Mouse (Mus musculus): ENCODE results near the gene 4931406P16Rik.
"Not testable (repeated sequence)": the region's sequence is repeated elsewhere in the genome, so short reads cannot be mapped to it uniquely, and the experiment has no call there.

The 4931406P16Rik gene

DNA sequence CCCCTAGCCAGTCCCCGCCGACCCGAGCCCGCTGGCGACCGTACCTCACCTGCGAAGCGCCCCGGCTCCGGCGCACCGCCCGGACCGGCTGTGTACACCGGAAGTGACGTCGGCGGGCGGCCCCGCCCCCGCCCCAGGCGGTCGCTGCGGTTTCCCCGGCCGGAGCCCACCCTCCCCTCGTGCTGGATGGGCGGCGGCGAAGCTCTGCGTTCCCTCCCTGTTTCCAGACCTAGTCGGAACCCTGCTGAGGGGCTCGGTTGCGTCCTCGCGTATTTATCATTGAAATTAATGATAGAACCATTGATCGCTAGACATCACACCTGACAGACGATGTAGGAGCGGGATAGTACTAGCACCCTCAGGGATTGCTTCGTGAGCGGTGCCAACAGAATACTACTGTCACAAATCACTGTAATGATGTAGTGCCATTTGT is at the start of gene 4931406P16Rik:
4931406P16Rik (minus strand) TSS at position 109 of the 433 bp plus-strand sequence.
- DNase-seq: peak; percentile 86

DNA sequence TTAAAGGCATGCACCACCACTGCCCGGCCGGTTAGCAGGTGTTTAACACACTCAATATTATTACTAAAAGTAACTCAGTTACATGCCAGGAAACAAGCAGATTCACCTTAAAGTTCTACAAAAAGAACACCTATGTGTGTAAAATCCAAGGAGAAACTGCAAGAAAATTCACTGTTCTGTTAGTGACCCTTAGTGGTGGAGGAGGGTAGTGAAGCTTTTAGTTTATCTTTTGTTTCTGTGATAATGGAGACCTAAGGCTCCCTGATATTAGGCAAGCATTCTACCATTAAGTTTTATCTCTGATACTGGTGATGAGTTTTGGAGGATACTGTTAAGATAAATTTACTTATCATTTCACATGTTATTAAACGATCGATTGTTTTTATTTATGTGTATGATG is 42.3 kb upstream of the 4931406P16Rik start:
- no peak for DNase-seq

GRCm38 (mm10) chr7:34351997-34352396 is 38.6 kb upstream of the 4931406P16Rik start:
- no peak for DNase-seq

GRCm38 (mm10) chr7:34350166-34350565 is 36.8 kb upstream of the 4931406P16Rik start:
- no peak for DNase-seq

- DNase-seq: peak; percentile 35
Observed at GRCm38 (mm10) chr7:34348011-34348410, 34.7 kb upstream of the 4931406P16Rik start.

- no peak for DNase-seq
Observed at GRCm38 (mm10) chr7:34347041-34347440, 33.7 kb upstream of the 4931406P16Rik start.

DNA sequence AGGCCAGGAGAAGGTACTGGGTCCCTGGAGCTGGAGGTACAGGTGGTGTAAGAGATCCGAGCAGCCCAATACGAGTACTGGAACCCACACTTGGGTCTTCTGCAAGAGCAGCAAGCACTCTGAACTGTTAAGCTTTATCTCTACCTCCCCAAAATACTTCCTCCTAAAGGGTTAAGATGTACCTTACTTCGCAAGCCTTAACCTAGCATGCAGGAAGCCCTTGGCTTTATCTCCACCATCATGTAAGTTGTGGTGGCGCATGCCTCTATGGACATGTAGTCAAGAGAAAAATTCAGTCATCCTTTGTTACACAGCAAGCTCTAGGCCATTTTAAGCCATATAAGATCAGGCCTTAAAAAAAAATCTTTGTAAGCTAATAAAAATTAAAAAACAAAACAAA is 33.2 kb upstream of the 4931406P16Rik start:
- DNase-seq: no peak

DNA sequence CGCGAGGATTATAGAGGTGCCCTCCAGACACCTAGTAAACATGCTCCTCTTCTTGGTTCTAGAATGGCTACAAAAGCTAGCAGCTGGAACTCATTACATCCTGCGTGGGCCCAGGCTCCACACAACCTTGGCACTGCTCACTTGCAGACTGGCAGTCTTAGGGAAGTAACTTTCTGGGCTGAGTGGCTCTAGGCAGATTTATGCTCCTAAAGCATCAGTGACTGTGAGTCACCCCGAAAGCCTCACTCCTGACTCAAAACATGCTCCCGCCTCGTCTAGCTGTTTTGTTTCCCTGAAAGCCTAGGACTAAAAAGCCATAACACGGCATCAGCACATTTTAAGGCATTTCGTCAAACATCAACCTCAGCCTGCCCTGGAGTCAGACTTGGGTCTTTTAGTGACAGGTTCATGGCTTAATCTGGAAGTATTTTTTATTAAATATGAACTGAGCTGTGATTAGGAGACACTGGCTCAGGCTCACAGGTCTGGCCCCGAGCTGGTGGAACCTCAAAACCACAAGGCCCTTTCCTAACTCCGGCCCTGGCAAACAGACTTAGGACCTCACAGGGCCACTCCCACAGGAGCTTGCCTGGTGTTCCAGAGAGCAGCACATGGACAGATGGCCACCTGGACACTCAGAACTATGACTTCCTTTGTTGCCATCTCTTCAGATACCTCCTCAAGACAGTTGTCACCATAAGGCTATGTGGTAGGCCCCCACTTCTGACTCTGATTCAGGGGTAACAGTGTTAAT is 28.9 kb upstream of the 4931406P16Rik start:
- peak; percentile 67 for DNase-seq

DNA sequence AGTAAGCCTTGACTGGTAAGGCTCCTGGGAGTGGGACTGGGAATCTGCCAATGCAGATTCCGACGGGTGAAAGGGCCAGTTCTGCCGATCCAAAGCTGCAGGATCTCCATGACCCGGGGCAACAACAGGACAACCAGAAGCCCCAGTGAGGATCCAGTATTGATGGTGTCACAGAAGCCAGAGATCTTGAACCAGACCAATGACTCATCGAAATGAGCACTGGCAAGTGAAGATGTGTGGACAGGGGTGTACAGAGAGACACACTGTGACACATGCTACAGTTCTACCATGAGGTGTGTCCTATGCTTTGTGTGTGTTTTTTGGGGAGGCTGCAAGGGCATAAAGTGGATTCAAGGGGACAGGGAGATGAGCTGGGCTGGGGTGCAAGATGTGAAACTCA is 27.5 kb upstream of the 4931406P16Rik start:
- DNase-seq: no peak

GRCm38 (mm10) chr7:34339164-34339489 is 25.8 kb upstream of the 4931406P16Rik start:
- DNase-seq: no peak

GRCm38 (mm10) chr7:34338445-34339163 is 25.3 kb upstream of the 4931406P16Rik start:
- DNase-seq: no peak

- no peak for DNase-seq
Observed at GRCm38 (mm10) chr7:34337268-34337667, 23.9 kb upstream of the 4931406P16Rik start.

DNA sequence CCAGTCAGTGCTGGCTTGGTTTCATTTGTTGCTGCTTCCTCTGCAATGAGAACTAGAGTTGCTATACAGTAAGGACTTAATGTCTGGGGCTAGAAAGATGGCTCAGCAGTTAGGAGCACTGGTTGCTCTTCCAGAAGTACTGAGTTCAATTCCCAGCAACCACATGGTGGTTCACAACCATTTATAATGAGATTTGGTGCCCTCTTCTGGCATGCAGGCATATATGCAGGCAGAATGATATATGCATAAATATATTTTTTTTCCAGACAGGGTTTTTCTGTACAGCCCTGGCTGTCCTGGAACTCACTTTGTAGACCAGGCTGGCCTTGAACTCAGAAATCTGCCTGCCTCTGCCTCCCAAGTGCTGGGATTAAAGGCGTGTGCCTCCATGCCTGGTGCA is 23.2 kb upstream of the 4931406P16Rik start:
- DNase-seq: not testable (repeated sequence)

DNA sequence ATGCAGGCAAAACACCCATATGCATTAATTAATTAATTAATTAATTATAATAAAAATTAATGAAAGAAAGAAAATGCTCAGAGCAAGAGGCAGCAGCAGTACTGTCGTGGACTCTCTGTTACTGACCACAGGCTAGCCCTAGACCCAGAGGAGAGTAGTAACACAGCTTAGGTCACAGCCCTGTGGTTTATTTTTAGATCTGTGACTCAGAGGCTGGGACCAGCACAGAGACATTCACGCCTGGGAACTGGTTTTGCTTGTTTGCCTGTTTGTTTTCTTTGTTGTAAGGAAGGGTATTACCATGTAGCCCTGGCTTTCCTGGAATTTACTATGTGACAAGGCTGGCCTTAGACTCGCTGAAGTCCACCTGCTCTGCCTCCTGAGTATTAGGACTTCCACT is 14.1 kb upstream of the 4931406P16Rik start:
- no peak for DNase-seq

DNA sequence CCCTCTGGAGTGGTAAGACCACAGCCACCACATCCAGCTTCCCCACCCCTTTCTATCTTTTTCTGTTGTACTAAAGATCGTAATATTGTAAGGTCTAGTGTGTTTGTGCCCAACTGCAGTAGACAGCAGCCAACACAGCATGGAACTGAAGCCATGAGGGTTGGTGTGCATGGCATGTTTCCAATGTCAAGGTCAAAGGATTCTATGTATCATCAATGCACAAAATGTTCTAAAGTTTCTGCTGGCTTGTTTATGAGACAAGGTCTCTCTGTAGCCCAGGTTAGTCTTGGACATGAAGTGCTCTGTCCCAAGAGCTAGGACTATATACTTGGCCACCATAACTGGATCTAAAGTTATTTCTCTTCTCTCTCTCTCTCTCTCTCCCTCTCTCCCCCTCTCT is 11.5 kb upstream of the 4931406P16Rik start:
- DNase-seq: no peak

DNA sequence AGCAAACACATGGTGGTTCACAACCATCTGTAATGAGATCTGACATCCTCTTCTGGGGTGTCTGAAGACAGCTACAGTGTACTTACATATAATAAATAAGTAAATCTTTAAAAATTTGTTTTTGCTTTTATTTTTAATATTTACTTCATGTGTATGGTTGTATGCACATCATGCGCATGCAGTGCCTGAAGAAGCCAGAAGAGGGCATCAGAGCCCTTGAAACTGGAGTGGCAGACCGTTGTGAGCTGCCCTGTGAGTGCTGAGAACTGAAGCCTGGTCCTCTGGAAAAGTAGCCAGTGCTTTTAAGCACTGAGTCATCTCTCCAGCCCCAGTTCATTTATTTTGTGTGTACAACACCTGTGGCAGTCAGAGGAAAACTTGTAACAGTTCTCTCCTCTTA is 10.7 kb upstream of the 4931406P16Rik start:
- DNase-seq: no peak

GRCm38 (mm10) chr7:34323351-34323750 is 10.0 kb upstream of the 4931406P16Rik start:
- DNase-seq: no peak

DNA sequence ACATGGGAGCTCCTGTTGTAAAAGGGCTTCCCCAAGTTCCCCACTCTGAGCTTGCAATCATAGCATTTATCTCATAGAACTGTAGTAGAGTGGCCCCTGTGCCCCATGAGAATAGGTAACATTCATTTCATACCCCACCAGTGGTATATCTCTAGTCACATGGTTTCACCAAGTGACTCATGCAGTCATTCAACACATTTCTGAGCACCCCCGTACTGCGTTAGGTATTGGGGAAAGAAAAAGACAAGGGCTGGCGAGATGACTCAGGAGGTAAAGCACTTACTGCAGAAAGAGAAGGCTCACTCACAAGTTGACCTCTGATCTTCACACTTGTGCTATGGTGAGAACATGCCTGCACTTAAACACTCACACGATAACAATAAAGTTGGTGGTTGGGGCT is 8.6 kb upstream of the 4931406P16Rik start:
- DNase-seq: no peak

DNA sequence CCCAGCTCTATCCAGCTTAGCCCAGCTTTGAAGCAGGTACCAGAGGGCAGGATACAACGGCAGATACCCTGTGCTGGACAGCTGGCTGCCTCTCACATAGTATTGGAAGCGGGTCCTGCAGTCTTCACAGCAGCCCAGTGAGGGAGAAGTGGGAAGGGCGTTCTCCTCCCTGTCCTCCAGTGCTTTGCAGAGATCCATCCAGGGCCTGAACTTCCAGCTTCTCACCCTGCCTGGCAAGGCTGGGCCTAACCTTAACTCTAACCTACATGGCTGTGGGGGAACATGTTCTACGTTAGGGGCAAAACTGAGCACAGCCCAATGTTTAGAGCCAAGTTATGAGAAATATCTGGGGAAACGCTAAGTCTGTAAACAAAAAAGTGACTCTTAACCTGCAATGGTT is 7.8 kb upstream of the 4931406P16Rik start:
- DNase-seq: no peak

GRCm38 (mm10) chr7:34319957-34320356 is 6.6 kb upstream of the 4931406P16Rik start:
- DNase-seq: peak; percentile 74

- DNase-seq: no peak
Observed at GRCm38 (mm10) chr7:34319123-34319522, 5.8 kb upstream of the 4931406P16Rik start.

- DNase-seq: peak; percentile 48
Observed at GRCm38 (mm10) chr7:34317901-34318476, 4.6 kb upstream of the 4931406P16Rik start.

GRCm38 (mm10) chr7:34312786-34313442 is 437 bp downstream of the 4931406P16Rik start:
- DNase-seq: no peak

All from right cerebral cortex, adult 18-20 months (tissue).